Mouse (Mus musculus) CH12.LX (cell line): ENCODE results near the gene Cryzl2.

Experiments
- CHD2 ChIP-seq: IDR thresholded peaks from 2 replicates; pipeline ENCODE4 v1.6.1; 2011; ENCODE audit warnings: low read length, improper control_type of control experiment
- CTCF ChIP-seq, 2 experiments: IDR thresholded peaks in 1 of 2; conservative IDR thresholded peaks in 1 of 2; 2 replicates each; pipeline ENCODE4 v1.5.1; 2011 to 2012; ENCODE audit warnings: low read depth in 2 of 2, low read length in 2 of 2, improper control_type of control experiment in 1 of 2, inconsistent platforms in 1 of 2, mild to moderate bottlenecking in 1 of 2, moderate library complexity in 1 of 2
- MAX ChIP-seq: IDR thresholded peaks from 2 replicates; pipeline ENCODE4 v1.6.1; 2011; ENCODE audit warnings: low read length, improper control_type of control experiment
- MEF2A ChIP-seq: IDR thresholded peaks from 2 replicates; pipeline ENCODE4 v1.6.1; 2014; ENCODE audit warnings: low read depth, mild to moderate bottlenecking, inconsistent platforms, low read length, improper control_type of control experiment, borderline replicate concordance
- PAX5 ChIP-seq: IDR thresholded peaks from 2 replicates; pipeline ENCODE4 v1.6.1; 2012; ENCODE audit warnings: low read length, inconsistent platforms, mixed read lengths
- POLR2A ChIP-seq: IDR thresholded peaks from 2 replicates; pipeline ENCODE4 v1.6.1; 2011; ENCODE audit warnings: low read depth, mild to moderate bottlenecking, improper control_type of control experiment, low read length
- SIN3A ChIP-seq: IDR thresholded peaks from 2 replicates; pipeline ENCODE4 v1.6.1; 2012; ENCODE audit warnings: low read length, improper control_type of control experiment, inconsistent platforms
- TBP ChIP-seq: conservative IDR thresholded peaks from 2 replicates; pipeline ENCODE4 v1.6.1; 2011; ENCODE audit warnings: low read depth, low read length, improper control_type of control experiment
- UBTF ChIP-seq: IDR thresholded peaks from 2 replicates; pipeline ENCODE4 v1.6.1; 2012; ENCODE audit warnings: low read depth, mild to moderate bottlenecking, inconsistent platforms, low read length, improper control_type of control experiment, moderate library complexity
- USF1 ChIP-seq: IDR thresholded peaks from 2 replicates; pipeline ENCODE4 v1.6.1; 2014; ENCODE audit warnings: low read depth, mild to moderate bottlenecking, inconsistent platforms, low read length, improper control_type of control experiment

DNA sequence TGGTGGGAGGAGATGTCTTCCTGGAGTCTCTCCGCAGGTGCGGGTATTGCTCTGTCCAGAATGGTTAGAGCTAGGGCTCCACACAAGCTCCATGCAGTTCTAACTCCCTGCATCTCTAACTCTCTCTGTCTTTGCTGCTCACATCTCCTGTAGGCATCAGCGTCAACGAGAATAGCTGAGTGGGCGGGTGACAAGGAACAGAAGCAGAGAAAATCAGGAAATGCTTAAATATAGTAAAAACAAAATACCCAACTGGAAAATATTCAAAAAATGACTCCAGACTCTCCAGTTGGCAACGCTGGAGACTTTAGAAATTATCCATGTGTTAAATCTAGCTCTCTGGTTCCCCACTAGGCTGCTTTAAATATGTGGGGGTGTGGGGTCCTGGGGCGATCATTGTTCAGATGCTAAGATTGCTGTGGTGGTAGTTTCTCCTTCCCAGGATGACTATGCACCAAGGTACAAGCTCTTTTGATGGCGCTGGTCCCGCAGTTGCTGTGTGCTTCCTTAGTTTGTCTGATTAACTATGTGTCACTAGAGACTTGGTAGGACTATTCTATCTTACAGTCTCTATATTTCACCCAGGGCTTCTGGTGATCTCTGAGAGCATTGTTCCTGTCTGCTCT lies 12.5 kb downstream of the Cryzl2 start:
- no peak for TF ChIP-seq CTCF (conservative IDR thresholded peaks at IDR 0.05 in 1 of 2, IDR thresholded peaks at IDR 0.05 in 1 of 2; ENCODE audit: low read depth in 2 of 2, low read length in 2 of 2)
- no peak for TF ChIP-seq USF1
- no peak for TF ChIP-seq MAX
- TF ChIP-seq SIN3A = no peak
- no peak for TF ChIP-seq CHD2
- TF ChIP-seq TBP = no peak
- no peak for TF ChIP-seq MEF2A
- no peak for TF ChIP-seq PAX5
- no peak for TF ChIP-seq UBTF
- no peak for TF ChIP-seq POLR2A
